Mouse (Mus musculus) Patski (cell line): Measurements from ENCODE around the gene Kdelr1. TPM values are rescaled to one million over a fixed set of nuclear protein-coding genes. Genes with fewer than 3 reads are reported as not detected.
A peak's percentile ranks its signal among the peaks of the same experiment; 100 is the strongest.
"Not testable (repeated sequence)": the region's sequence is repeated elsewhere in the genome, so short reads cannot be mapped to it uniquely, and the experiment has no call there.

Experiments
- ATAC-seq: fragments of 100-300 bp; one replicate; pipeline ENCODE4 v1.8.0; 2021
- CTCF ChIA-PET: fragments of 350-600 bp; sonication (Branson Sonifier 250); formaldehyde crosslinking; loops from one replicate; lab custom pipeline; 2022; ENCODE audit warnings: inconsistent platforms; lab: Charles Lee
- POLR2A ChIA-PET: fragments of 350-600 bp; sonication (Branson Sonifier 250); formaldehyde crosslinking; loops from one replicate; lab custom pipeline; 2022; ENCODE audit warnings: antibody characterized with exemption, inconsistent platforms; lab: Charles Lee
- DNase-seq: peaks from one replicate; pipeline ENCODE4 v3.0.0-alpha.2; 2011; ENCODE audit warnings: low read depth, low spot score
- H3K27me3 ChIP-seq: fragments of 371-371 bp; one replicate; pipeline ENCODE4 v1.5.1; 2021
- CTCF ChIP-seq: fragments of 100-300 bp; IDR thresholded peaks from one replicate; pipeline ENCODE4 v1.5.1; 2021
- in situ Hi-C: fragments of 300-500 bp; cut with MboI; formaldehyde crosslinking; loops from 3 replicates; pipeline ENCODE4 v1.11.1; 2018; ENCODE audit warnings: low pct_unique_long_range_greater_than_20kb, mixed read lengths
- polyA plus RNA-seq: library from polyadenylated mRNA; unstranded; gene quantifications from one replicate; pipeline ENCODE4 v1.2.3, GENCODE M21; 2021

Kdelr1 gene
- polyA plus RNA-seq, 1 experiment from 2014 or later: 234 TPM

DNA sequence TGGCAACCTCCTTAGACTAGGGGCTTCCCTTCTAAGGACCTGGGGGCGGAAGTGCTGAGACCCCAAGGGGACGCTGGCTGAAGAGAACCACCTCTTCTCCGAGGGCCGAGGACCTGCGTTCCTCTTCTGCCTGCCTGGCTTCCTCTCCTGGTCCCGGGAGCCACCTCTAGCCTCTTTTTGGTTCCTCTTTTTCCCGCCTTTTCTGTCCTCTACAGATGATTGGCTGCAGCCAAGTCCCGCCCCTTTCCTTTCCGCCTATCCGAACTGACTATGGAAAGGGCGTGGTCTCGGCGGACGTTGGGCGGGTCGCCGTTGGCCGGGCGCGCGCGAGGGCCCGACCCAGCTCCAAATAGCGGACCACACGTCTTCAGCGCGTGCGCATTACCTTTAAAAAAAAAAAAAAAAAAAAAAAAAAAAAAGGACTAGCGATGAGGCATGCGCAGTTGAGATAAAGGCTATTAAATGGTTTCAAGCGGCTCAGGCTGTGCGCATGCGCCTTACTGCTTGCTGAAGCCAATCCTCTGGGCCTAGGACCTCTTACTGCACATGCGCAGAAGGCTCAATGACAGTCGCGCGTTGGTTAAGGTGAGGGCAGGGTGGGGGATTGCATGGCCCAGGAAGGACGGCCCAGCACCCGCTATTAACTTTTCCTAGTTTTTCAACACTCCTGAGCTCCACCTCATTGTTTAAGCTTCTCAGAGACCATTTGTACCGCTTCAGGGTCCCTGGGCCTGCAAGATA, 24.1 kb downstream of the Kdelr1 start, which contains the start of the genes Syngr4 and Tmem143:
Gene Syngr4 (minus strand): TSS at position 198 of the 741 bp plus-strand sequence.
Gene Tmem143 (plus strand): TSS at position 425 of the 741 bp plus-strand sequence.
- ChIA-PET CTCF (no interaction called here), POLR2A (interaction anchor here (0.6 to 1.0 kb wide), 5 partner anchors 10 to 1075 kb away, joined by 3 to 4 read pairs (median 3); partner anchors contain the start of gene Sphk2)
- no peak for TF ChIP-seq CTCF
- DNase-seq: peak; percentile 98
- in situ Hi-C loops: no loop called here
- ATAC-seq: peak; percentile 79
- no peaks in the 10 kb centered on the region for H3K27me3 ChIP-seq

DNA sequence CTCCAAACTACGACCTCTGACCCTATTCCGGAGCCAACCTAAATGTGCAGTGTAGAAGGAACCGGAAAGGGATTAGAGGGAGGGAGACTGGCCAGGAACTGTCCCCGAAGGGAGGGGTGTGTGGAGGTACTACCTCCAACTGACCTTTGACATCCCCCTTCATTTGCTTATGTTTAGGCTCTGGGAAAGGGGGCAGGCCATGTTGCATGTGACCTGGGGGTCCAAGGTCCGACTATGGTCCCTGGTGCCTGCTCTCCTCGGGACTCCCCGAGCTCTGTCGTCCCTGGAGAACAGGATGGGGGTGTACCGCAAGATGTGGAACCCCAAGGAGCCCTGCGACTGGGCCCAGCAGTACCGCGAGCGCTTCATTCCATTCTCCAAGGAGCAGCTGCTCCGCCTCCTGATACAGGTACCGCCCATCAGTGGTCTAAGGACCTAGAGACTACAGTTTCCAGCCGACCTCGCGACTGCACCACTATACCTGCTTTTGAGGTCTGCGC, 24.7 kb downstream of the Kdelr1 start:
- ATAC-seq: peak; percentile 79
- ChIA-PET CTCF (interaction anchor here (0.7 to 2.2 kb wide), 4 partner anchors 22 to 48 kb away, joined by 4 to 8 read pairs (median 6); partner anchors contain the start of gene Kdelr1), POLR2A (interaction anchor here (0.8 to 1.0 kb wide), 3 partner anchors 10 to 179 kb away, joined by 3 read pairs; partner anchors contain the start of gene Sphk2)
- H3K27me3 ChIP-seq: no peaks in the 10 kb centered on the region
- no peak for DNase-seq
- TF ChIP-seq CTCF: no peak
- in situ Hi-C loops: no loop called here

DNA sequence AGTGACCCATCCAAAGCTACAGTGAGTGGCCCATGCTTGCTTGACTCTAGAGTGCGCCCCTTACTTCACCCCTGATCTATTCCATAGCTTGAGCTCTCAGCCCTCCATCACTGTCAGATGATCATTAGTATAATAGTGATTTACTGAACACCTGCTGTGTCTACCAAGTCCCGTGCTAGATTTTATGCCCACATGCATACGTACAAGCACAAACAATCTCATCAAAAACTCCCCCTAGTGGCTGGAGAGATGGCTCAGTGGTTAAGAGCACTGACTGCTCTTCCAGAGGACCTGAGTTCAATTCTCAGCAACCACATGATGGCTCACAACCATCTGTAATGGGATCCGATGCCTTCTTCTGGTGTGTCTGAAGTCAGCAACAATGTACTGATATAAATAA, 25.6 kb downstream of the Kdelr1 start:
- in situ Hi-C loops, H3K27me3 ChIP-seq, ATAC-seq, DNase-seq: not testable (repeated sequence)
- POLR2A ChIA-PET: interaction anchor here (0.6 to 0.8 kb wide), 2 partner anchors 21 to 76 kb away, joined by 3 read pairs; no protein-coding TSS in a partner anchor
- CTCF ChIA-PET: interaction anchor here (0.7 to 2.2 kb wide), 4 partner anchors 23 to 49 kb away, joined by 4 to 8 read pairs (median 6); partner anchors contain the start of gene Kdelr1

DNA sequence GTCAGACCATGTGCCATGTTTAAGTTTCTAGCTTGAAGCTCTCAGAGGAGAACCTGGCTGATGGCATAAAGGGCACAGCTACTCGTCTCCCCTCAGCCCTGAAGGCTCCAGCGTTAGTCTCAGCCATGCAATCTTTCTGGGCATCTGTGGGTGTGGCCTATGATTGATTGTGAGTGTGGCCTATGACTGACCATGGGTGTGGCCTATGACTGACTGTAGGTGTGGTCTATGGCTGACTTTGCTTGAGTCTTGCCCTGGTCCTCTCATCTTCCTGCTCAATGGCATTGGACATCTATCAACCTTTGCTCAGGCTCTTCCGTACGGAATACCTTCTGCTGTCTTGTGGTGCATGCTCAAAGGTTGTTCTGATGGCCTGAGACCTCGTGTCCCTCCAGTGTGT, 29.0 kb downstream of the Kdelr1 start:
- POLR2A ChIA-PET: no interaction called here
- CTCF ChIA-PET: no interaction called here
- ATAC-seq (no peak), DNase-seq (no peak)
- no peaks in the 10 kb centered on the region for H3K27me3 ChIP-seq
- TF ChIP-seq CTCF: no peak
- in situ Hi-C loops: no loop called here

DNA sequence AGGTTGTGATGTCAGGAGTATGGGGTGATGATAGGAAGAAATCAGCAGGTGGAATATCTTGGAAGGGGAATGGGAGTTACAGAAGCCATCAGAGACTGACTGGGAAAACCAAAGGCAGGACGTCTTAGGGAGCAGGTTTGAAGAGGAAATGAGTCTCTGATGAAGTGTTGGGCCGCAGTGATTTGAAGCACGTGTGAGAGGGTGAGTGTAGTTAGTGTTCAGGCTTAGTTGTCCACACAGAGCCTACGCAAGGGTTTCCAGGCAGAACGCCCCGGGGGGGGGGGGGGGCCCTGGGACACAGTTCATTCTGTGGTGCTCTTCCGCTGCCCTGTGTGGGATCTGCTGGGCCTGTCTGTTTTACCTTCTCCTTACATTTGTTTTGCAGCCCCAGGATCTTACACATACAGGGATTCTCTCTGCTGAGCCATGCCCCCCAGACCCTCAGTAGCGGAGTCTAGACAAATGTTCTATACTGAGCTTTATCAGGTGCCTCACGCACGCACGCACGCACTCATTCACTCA, 30.0 kb downstream of the Kdelr1 start:
- POLR2A ChIA-PET: no interaction called here
- in situ Hi-C loops: no loop called here
- DNase-seq: no peak

DNA sequence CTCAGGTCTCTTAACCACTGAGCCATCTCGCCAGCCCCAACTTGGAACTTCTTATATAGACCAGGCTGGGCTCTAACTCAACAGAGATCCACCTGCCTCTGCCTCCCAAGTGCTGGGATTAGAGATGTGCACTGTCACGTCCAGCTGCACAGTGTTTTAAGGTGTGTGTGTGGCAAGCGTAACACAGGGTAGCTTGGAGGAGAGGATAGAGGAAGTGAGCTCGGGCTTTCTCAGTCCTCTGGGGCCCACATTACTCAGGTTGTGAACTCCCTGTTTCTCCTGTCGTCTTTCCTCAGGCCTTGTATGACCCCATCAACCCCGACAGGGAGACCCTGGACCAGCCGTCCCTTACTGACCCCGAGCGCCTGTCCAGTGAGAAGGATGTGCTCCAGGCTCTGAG, 34.0 kb downstream of the Kdelr1 start:
- ChIA-PET CTCF (no interaction called here), POLR2A (no interaction called here)
- in situ Hi-C loops: no loop called here
- ATAC-seq (no peak), DNase-seq (no peak)
- no peaks in the 10 kb centered on the region for H3K27me3 ChIP-seq
- TF ChIP-seq CTCF: no peak

More for the DNA sequence above, 30.0 kb downstream of the Kdelr1 start:
- H3K27me3 ChIP-seq: no peaks in the 10 kb centered on the region
- CTCF ChIA-PET: no interaction called here
- TF ChIP-seq CTCF: no peak
- no peak for ATAC-seq

DNA sequence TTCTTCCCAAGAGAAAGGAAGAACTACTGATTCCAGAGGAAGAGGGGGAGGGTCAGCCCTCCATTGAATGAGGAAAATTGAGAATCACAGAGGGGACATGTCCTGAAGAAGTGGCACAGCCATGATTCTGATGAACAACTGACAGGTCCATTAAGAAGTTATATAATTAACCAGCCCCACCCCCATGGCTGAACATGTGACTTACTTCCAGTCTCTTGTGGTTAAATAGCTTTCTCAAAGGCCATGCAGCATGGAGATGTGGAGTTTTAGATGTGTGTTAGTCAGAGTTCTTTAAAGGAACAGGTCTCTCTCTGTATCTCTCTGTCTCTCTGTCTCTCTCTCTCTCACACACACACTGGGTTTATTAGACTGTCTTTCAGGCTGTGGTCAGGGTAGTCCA, 35.8 kb downstream of the Kdelr1 start:
- in situ Hi-C loops: no loop called here
- CTCF ChIA-PET: no interaction called here
- TF ChIP-seq CTCF: no peak

DNA sequence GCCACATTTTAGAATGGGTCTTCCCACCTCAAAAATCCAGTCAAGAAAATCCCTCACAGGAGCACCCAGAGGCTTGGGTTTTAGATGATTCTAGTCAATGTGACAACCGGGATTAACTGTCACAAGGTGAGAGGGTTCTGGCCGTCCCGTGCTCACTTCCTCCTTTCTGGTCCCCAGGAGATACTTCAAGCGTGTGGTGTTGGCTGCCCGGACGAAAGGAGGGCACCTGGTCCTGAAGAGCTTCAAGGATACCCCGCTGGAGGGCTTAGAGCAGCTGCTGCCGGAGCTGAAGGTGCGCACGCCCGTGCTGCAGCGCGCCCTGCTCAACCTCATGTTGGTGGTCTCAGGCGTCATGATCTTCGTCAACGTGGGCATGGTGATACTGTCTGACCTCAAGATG, 36.6 kb downstream of the Kdelr1 start:
- in situ Hi-C loops: no loop called here
- POLR2A ChIA-PET: no interaction called here
- ATAC-seq (no peak), DNase-seq (no peak)
- CTCF ChIA-PET: no interaction called here
- no peaks in the 10 kb centered on the region for H3K27me3 ChIP-seq
- no peak for TF ChIP-seq CTCF

More for the DNA sequence above, 35.8 kb downstream of the Kdelr1 start:
- DNase-seq (no peak), ATAC-seq (no peak)
- H3K27me3 ChIP-seq: no peaks in the 10 kb centered on the region
- POLR2A ChIA-PET: no interaction called here

DNA sequence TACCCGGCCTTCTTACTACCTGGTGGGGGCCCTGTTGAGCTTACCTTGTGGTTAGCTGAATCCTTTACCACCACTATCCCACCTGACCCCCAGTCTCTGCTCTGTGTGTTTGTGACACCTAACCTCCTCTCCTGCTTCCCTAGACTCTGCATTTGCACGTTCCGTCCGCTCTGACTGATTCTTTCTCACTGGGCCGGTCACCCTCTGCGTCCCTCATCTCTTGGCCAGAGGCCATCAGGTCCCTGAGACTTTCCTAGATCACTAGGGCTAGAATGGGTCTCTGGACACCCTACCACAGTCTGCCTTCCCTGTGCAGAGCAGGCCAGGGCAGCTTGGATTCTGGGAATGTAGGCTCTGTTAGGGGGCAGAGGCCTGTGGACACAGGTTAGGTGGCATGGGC, 41.5 kb downstream of the Kdelr1 start:
- no peak for TF ChIP-seq CTCF
- no peak for DNase-seq
- POLR2A ChIA-PET: no interaction called here
- in situ Hi-C loops: no loop called here
- CTCF ChIA-PET: interaction anchor here (1.2 to 1.3 kb wide), 2 partner anchors 9 to 41 kb away, joined by 3 read pairs; partner anchors contain the start of gene Kdelr1
- no peaks in the 10 kb centered on the region for H3K27me3 ChIP-seq
- ATAC-seq: no peak

DNA sequence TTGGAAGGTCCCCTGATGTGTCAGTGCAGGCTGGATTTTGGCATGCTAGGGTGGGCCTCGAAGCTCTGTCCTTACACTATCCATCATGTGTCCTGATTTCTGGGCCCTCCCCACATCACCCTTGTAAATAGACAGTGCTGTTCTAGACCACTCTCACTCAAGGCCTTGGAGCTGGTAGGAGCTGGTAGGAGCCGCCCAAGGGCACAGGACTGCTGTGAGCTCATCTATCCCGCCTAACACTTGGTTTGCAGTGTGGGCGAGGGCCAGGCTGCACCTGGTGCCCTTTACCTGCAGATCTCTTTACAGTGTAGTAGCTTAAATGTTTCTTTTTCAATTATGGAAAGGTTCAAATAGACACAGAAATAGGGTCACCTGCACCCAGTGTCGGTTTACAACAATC, 42.4 kb downstream of the Kdelr1 start:
- CTCF ChIA-PET: interaction anchor here (1.1 to 1.2 kb wide), 2 partner anchors 15 to 42 kb away, joined by 3 to 5 read pairs; partner anchors contain the start of gene Kdelr1
- in situ Hi-C loops: no loop called here
- POLR2A ChIA-PET: no interaction called here
- DNase-seq: no peak
- no peak for TF ChIP-seq CTCF
- ATAC-seq: no peak
- no peaks in the 10 kb centered on the region for H3K27me3 ChIP-seq
